Mouse (Mus musculus) right cerebral cortex, adult 2 months (tissue): ENCODE results near the gene Rgl2.

Experiments
- DNase-seq, 2 experiments: peaks; one replicate each; pipeline ENCODE4 v3.0.0; 2021 to 2022; ENCODE audit warnings: low spot score in 2 of 2

Rgl2 gene

DNA sequence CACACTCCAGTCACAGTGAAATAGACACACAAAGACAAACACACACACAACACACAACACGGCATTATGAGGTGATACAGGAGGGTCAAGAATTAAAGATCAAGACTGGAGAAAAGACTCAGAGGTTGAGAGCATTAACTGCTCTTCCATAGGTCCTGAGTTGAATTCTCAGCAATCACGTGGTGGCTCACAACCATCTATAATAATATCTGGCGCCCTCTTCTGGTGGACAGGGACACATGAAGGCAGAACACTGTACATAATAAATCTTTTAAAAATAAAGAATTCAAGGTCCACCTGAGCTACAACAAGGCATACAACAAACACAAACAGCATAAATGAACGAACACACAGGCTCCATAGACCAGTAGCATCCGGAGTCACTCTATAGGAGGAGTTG is 39.6 kb downstream of the Rgl2 start:
- DNase-seq, result no peak

DNA sequence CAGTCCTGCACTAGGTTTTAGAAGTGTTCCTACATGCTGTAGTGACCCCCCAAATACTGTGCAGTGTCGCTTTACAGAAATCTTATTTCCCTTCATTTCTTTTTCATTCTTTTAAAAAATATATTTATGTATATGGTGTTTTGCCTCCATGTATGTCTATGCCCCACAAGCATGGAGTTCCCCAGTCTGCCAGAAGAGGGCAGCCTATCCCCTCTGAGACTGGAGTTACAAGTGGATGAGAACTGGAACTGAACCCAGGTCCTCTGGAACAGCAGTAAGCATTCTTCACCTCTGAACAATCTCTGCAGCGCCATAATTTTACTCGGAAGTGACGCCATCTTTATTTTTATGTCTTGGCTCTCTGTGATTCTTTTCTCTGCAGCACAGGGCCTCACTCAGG is 40.1 kb downstream of the Rgl2 start:
- DNase-seq, result no peak

DNA sequence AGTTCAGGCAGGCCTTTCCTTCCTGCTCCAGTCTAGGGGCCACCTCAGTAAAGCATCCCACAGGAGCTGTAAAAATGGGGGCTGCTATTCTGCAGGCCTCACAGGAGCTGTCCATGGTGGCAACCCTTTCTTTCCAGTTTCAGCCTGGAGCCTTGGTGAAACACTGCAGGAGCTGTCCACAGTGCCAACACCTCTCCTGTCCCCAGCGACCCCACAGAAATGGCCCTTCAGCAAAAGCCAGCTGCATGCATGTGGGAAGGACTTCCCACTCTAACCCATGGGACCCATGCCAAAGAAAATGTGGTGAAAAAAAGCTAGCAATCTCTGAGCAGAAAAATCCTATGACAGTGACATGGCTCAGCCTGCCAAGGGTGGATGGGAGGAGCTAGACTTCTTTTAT is 43.3 kb downstream of the Rgl2 start:
- DNase-seq, result no peak

DNA sequence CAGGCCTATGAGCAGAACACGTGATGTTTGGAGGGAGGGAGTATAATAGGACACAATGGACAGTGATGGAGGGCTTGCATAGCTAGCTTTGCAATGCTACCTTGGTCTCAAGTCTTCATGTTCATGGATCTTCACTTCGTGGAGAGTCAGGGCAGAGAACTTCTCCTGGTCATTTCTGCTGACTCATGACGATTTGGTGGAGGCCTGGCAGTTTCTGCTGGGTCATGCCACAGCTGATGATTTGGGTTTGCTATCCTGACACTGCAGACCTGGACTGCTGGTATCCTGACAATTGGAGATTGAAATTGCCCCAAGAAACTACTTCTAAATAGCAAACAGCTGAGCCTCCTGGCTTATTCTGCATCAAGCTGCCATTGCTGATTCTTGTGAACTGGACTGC is 44.2 kb downstream of the Rgl2 start:
- no peak for DNase-seq

DNA sequence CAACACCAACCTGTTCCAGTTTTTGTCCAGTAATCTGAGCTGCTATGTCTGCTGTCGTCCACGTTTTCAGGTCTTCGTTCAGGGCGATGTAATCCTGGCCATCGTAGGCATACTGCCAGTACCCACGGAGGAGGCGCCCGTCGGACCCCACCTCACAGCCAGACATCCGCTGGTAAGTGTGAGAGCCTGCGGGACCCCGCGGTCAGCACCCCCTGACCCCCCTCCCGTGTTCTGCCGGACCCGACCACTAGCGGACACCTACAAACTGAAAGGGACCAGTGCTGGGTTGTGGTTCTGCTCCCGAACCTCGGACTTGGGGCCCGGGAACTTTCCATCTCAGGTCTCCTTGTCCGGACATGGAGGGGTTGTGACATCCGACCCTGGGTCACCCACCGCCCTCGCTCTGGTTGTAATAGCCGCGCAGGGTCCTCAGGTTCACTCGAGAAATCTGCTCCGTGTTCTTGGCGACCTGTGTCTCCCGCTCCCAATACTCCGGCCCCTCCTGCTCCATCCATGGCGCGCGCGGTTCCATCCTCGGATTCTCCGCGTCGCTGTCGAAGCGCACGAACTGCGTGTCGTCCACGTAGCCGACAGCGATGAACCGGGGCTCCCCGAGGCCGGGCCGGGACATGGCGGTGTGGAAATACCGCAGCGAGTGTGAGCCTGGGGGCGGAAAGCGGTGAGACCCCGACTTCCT is 48.7 kb downstream of the Rgl2 start:
- no peak for DNase-seq

DNA sequence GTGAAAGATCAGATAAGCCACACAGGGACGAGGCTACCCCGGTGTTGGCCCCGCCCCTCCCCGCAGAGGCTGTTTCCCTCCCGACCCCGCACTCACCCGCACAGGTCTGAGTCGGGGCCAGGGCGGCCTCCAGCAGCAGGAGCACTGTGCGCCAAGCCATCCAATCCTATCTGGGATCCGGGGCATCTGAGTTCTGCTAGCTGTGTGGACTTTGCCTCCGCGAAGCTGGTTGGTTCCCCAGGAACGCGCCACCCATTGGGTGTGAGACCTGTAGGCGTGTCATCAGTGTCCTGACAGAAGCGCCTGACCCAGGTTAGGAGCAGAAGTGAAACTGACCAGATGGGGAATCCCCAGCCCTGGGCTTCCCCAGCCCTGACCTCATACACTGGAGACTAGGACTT is 49.3 kb downstream of the Rgl2 start:
- DNase-seq, result peak in 1 of 2 experiments; percentile 32

DNA sequence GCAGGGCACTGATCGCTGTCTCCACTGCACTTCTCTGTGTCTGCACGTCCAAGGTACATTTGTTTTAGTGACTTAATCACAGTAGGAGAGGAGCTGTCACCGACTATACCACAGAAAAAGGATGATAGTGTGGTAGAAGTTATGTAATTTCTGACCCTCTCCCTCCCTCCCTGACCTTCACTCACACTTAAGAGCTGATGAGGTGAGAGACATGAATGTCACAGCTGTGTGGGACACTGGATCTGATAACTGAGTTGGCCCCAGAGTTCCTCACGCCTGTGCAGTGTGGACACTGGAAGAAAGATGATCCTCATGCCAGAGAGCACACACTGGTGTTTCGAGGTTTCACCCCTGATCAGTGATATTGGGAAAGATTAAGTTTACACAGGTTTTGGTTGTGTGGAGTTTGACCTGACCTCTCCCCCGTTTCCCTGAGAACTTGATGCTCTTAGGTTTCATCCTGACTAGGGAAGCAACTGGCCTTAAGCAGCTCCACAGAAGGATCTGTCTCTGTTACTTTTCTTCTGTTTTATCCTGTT is 50.2 kb downstream of the Rgl2 start:
- DNase-seq, result no peak

DNA sequence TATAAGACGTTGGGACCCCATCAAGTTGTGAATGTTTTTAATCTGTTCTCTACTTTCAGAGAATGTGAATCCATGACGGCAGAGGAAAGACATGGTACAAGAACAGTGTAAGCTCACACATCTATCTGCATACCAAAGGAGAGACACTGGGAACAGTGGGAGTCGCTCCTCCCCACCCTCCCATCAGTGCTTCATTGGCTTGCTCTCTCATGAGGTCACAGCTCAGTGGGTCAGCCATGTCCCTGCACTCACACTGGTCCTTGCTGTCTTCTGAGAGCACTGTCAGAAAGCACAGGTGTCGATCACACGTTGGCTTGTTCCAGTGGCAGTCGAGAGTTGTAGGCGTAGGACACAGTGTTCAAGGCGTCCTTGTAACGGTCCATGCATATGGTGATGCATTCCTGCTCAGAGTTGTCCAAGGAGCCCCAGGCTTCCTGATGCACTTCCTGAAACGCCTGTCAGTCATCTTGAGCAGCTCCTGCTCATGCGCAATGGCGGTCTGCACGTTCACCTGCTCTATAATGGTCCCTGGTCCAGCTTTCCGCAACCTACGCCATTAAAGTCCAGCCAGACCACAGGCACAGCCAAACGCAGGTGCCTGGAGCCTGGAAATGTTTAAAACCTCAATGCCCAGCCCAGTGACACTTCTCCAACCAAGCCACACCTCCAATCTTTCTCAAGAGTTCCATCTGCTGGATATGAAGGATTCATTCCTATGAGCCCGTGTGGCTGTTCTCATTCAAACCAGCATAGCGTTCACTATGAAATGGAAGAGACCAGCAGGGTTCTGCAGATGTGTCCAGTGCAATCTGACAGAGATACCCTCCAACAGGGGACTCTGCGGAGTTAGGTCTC is 51.1 kb downstream of the Rgl2 start:
- no peak for DNase-seq

DNA sequence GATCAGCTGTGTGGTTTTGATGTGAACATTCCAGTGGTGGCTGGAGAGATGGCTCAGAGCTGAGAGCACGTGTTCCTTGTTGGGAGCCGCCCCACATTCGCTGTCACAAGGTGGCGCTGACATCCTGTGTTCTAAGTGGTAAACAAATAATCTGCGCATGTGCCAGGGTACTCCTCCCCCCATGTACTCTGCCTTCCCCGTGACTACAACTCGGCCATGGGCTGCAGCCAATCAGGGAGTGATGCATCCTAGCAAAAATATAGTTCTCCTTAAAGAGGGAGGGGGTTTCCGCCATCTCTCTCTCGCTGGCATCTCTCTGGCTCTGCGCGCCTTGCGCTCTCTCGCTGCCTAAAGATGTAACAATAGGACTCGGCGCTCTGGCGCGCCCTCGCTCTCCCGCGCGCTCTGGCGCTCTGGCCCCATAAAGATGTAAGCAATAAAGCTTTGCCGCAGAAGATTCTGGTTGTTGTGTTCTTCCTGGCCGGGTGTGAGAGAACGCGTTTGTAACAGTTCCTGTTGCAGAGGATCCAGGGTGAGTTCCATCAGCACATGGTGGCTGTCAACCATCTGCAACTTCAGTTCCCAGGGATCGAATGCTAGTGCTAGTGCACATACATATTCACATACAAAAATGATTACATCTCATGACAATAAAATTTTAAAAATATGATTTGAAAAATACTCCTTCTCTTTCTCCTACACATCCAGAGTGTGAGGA is 52.0 kb downstream of the Rgl2 start:
- peak; percentile 85 to 93 for DNase-seq

DNA sequence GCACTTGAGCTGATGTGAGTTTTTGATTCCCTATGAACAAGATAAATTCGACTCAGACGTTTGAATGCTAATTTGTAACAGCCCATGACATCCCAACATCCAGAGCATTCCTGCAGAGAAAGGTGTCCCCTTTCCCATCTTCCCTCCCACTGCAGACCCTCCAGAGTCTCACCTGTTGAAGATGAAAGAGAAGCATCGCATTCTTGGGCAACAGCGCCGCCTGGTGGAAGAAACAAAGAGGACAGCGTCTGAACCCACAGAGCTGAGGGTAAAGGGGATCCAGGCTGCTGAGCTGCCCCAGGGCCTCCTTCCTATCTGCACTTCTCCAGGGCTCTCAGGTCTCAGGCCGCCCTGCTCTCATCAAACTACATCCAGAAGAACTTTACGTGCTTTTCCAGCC is 52.8 kb downstream of the Rgl2 start:
- DNase-seq, result peak; percentile 44 to 55
